Mouse (Mus musculus) kidney, adult 9 months (tissue): ENCODE data around the gene Klhl21.

ENCODE experiments used
- DNase-seq: peaks from one replicate; pipeline ENCODE4 v3.0.0; 2022

Gene Klhl21

DNA sequence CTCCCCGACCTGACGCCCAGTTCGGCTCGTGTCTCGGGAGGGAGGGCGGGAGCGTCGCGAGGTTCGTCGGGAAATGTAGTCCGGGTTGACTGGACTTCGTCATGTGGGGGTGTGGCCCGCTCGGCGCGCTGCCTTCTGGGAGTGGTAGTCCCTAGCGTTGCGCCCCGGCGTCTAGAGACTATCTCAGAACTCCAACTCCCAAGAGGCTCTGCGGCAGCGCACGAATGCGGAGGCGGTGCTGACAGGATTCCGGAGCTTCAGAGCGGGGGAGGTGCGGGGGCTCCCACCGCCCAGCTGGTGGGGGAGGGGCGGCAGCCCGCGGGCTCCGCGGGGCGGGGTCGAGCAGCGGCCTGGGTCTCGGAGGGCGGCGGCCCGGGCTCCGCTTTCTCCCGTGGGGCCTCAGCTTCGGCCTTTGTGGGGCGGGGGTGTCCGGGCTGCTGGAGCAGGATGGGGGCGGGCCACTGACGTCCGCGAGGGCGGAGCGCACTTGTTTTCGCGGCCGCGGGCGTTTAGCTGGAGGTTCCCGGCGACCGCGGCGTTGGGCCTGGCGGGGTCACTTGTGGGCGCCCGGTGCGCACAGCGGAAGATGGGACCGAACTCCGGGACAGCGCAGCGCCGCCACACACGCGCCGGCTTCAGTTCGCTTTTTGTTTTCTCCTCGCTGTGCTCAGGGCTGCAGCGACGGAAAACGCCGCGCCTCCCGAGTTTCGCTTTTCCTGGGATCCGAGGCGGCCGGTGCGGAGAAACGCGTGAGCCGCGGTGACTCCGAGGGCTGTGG lies 12.2 kb upstream of the Klhl21 start, which contains the start of gene Phf13:
Gene Phf13, minus strand, starts transcription at position 86 of the 778 bp plus-strand sequence.
- DNase-seq: peak; percentile 99

DNA sequence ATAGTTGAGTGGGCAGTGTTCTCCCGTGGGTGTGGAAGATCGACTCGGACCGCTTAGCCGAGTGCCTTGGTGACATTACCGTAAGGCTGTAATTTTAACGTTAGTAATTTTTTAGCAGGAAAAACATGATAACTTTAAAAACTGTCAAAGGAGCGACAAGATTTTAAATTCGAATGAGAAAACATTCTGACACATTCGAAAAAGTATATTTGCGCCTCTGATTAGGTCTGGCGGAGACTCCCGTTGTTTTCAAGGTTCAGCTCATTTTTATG lies 11.7 kb upstream of the Klhl21 start:
- DNase-seq: no peak

DNA sequence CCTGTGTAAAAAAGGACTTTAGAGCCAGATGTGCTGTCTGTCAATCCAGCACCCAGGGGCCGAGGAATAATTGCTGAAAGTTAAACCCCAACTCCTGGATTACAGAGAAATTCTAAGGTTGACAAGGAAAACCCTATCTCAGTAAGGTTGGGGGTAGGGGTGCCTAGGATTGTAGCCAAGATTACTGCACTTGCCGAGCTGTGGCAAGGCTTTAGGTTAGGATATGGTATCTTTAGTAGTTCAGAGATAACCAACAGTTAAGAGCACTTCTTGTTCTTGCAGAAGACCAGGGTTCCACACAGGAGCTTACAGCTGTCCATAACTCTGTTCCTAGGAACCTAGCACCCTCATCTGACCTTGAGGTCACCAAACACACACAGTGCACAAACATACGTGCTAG lies 10.9 kb upstream of the Klhl21 start:
- DNase-seq: no peak

DNA sequence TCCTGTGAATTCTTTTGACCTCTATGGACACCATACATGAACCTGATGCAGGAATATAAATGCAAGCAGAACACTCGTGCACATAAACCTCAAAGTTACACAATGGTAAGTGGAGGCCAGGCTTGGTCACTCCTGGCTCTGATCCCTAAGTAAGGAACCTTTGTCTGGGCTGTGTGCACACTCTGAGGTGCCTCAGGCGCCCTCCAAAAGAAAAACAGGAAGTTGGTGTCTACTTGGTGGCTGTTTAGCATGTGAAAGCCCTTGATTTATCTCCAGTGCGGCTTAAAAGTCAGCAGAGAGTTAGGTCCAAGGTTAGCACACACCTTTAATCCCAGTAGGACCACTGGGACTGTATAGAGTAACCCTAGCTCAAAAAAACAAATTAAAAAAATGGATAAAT lies 9.1 kb upstream of the Klhl21 start:
- DNase-seq: no peak

DNA sequence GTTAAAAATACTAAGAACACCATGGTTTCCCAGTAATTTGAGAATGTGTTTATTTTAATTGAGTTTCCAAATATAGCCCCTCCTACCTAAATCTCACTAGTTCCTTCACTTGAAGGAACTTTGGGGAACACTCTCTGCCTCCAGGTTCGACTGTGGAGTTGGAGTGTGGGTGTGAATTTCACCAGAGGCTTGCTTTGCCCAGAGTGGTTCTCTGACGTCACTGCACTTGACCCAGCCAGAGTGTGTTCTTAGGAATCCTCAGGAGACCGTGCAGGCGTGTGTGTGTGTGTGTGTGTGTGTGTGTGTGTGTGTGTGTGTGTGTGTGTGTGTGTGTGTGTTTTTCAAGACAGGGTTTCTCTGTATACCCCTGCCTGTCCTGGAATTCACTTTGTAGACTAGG lies 7.7 kb upstream of the Klhl21 start:
- DNase-seq: no peak

DNA sequence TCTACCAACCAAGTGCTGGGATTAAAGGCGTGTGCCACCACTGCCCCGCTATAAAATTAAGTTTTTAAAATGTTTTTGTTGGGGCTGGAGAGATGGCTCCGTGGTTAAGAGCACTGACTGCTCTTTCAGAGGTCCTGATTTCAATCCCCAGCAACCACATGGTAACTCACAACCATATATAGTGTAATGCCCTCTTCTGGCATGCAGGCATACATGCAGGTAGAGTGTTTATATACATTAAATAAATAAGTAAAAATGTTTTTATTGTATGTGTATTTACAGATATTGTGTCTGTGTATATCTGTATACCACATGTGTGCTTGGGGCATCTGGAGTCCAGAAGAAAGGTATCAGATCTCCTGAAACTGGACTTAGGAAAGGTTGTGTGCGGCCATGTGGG lies 7.3 kb upstream of the Klhl21 start:
- DNase-seq: no peak

DNA sequence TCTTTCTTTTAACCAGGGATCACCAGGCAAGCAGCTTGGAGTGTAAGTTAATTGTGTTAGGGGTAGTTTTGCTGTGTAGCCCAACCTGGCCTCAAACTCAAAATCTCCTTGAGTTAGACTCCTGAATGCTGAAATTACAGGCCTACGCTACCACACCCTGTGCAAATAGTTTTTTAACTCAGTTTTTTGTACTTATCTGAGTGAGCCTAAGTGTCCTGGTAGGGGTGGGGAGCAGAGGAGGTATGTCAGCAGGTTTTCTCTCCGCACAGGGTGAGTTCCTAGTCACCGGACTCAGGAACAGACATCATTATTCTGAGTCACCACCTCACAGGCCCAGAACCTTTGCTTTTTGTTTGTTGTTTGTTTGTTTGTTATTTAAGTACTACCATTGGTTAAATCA lies 6.5 kb upstream of the Klhl21 start:
- no peak for DNase-seq

DNA sequence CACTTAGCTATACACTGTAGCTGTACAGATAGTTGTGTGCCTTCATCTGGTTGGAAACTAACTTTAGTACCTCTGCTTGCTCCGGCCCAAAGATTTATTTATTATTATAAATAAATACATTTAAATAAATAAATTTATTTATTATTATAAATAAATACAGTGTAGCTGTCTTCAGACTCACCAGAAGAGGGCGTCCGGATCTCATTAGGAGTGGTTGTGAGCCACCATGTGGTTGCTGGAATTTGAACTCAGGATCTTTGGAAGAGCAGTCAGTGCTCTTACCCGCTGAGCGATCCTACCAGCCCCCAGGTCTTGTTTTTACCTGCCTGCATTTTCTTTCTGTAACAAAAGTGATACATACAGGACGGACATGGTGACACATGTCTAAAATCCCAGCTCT lies 2.5 kb upstream of the Klhl21 start:
- peak; percentile 36 for DNase-seq

DNA sequence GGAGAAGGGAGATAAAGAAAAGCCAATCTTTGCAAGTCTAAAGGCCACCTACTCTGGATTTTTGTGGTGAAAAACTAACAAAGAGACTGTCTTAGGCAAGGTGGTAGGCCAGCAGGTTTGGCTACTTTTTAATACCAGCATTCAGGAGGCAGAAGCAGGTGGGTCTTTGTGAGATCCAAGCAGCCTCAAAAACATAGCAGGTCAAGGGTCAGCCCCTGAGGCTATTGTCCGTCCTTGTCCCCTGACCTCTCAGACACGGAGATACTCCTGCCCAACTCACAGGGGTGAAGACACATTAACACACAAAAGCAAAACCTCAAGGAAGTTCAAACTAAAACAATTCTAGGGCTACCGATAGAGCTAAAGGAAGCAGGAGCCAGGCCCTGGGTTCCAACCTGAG lies 1.8 kb upstream of the Klhl21 start:
- DNase-seq: peak; percentile 32

DNA sequence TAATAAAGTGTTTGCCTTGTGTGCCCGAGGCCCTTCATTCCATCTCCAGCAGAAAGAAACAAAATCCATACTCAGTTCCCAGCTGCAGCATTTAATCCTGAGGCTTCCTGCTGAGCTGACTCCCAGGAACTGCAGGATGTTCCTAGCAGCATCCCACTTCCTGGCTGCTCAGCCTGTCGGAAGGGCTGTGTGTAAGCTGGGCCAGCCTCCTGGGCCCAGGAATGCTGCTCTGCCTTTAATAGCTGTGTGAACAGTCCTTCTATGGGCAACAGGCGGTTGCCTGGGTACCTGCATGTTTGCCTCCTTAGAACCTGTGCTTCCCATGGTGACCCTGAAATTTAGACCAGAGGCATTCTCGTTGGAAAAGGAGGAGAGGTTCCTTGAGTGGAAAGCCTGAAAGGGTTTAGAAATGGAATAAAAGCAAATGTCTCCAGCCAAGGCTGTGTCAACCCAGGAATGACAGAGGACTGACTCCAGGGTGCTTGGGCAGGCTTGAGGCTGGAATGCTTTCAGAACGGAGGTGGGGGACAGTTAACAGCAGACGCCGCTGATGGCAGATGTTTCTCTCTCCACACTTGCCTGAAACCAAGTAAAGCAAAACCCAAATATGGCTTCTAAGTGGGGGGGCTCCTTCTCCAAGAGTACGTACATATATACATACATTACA lies 989 bp upstream of the Klhl21 start:
- peak; percentile 66 for DNase-seq

DNA sequence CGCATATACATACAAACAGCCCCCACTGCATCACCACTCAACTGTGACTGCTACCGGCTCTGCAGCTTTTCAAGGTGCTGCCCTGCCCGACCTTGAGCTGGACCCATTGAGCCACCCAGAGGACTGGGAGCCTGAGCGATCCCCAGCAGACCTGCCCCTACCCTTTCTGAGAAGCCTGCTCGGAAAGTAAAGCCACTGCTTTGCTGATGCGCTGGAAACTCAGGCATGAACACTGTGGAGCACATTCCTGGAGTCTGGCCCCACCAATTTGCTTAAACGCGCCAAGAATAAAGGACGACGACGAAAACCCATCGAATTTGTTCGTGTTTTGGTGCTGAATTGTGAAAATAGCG lies 479 bp upstream of the Klhl21 start:
- DNase-seq: peak; percentile 51

DNA sequence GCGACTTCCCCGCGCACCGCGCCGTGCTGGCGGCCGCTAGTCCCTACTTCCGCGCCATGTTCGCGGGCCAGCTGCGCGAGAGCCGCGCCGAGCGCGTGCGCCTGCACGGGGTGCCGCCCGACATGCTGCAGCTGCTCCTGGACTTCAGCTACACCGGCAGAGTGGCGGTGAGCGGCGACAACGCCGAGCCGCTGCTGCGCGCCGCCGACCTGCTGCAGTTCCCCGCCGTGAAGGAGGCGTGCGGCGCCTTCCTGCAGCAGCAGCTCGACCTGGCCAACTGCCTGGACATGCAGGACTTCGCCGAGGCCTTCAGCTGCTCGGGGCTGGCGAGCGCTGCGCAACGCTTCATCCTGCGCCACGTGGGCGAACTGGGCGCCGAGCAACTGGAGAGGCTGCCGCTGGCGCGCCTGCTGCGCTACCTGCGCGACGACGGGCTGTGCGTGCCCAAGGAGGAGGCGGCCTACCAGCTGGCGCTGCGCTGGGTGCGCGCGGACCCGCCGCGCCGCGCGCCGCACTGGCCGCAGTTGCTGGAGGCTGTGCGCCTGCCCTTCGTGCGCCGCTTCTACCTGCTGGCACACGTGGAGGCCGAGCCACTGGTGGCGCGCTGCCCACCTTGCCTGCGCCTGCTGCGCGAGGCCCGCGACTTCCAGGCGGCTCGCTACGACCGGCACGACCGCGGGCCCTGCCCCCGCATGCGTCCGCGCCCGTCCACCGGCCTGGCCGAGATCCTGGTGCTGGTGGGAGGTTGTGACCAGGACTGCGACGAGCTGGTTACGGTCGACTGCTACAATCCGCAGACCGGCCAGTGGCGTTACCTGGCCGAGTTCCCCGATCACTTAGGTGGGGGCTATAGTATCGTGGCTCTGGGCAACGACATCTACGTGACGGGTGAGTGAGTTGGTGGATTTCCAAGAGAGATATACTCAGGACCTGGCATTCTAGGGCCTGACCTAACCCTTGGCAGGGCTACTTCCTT lies 761 bp downstream of the Klhl21 start:
- peak; percentile 64 for DNase-seq

DNA sequence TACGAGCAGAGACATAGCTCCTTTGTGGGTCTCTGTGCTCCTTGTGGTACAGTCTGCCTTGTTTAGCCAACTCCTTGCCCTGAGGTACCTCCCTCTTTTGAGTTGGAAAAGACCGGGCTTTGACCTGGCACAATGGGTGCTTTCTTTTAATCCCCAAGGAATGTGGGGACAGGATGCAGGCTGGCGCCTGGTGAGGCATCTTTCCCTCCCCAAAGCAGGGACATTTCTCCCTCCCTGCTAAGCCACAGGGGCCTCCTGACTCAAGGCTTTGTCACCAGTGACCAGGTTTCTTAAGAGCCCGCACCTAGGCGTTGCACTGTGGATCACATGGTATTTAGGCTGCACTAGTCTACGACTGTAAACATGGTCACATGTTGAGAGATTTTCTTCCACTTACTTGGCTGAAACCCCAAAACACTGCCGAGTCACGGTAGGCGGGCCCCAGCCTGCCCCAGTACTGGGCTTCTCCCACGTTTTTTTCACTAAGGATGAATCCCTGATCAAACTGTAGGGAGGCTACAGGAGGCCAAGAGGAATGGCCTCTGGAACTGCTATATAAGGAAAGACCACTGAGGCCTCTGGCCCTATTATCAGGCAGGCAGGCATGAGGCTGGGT lies 1.6 kb downstream of the Klhl21 start:
- peak; percentile 70 for DNase-seq

DNA sequence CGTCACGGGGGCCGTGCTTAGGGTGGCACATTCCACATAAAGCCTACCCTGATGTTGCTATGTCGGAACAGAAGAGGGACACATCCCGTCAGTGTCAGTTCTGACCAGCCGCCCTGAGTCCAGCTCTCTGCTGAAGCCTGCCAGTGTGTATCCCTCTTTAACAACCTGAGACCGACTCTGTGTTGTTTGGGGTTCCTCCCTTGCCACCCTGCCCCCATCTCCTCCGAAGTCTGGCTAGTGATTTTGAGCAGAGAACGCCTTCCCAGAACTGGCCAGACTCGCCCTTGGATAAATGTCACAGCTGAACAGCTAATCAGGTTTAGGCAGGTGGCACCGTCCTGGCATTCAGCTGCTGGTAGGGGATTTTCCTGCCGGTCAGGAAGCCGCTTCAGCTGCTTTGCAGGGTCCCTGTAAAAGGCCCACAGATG lies 2.1 kb downstream of the Klhl21 start:
- peak; percentile 47 for DNase-seq

DNA sequence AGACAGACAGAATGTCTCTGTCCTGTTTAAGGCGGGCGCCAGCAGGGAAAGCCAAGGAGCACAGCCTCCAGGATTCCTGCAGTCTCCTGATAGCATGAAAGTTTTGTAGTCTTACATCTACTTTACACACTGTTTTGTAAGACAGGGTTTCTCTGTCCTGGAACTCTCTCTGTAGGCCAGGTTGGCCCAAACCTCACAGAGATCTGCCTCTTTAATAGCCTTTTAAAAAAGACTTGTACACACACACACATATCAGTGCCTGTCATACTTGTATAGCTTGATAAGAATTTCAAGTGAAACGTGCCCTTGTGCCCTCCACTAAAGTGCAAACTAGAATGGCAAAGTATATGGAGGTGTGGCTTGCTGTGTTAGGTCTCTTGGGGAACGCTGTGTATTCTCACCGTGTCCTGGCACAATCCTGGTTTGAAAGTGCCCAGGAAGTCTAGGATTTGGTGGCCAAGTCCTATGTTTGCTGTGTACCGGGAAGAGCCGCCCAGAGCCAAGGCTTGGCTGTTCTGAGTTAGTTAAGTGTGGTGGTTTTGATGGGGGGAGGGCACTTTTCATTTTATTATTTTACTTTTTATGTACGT lies 2.7 kb downstream of the Klhl21 start:
- DNase-seq: no peak

DNA sequence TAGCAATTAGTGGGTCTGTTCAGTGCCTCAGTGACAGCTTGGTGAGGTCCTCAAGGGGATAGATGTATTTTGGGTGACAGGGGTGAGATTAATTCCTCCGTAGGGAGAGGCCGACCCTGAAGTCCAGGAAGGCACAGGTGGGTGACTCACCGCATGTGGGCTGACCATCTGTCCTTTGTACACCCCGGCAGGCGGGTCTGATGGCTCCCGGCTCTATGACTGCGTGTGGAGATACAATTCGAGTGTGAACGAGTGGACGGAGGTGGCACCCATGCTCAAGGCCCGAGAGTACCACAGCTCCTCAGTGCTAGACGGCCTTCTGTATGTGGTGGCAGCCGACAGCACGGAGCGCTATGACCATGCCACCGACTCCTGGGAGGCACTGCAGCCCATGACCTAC lies 3.5 kb downstream of the Klhl21 start:
- DNase-seq: no peak

DNA sequence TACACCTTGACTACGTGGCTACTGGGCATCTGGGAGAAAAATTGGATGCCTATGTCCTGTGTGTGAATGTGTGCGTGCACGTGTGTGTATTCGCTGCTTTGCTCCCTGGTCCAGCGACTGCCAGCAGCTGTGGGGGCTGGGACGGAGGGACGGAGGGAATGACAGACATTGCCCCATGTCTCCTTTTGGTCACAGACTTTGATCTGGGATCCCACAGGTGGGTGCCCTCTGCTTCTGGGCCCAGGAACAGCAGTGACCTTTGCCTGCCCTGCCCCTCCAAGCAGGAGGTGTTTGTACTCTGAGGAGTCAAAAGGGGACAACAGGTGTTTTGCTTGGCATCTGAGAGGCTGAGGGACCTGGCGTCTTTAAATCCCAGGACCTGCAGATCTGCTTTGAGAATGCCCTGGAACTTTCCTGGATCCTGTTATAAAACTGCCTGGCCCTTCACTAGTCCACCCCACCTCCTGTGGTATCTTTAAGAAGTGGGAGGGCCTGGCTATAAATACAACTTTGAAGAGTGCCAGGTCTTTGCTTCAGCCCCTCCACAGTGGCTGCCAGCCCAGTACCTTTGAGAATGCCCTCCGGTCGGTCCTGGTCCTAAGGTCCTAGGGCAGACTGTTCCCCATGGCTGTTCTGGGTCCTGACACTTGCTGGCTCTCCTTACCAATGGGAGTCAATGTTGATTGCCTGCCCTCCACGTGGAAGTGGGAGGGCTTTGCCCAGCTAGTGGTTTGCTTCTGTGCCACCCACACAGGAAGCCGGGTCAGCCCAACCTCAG lies 4.6 kb downstream of the Klhl21 start:
- DNase-seq: peak; percentile 87

DNA sequence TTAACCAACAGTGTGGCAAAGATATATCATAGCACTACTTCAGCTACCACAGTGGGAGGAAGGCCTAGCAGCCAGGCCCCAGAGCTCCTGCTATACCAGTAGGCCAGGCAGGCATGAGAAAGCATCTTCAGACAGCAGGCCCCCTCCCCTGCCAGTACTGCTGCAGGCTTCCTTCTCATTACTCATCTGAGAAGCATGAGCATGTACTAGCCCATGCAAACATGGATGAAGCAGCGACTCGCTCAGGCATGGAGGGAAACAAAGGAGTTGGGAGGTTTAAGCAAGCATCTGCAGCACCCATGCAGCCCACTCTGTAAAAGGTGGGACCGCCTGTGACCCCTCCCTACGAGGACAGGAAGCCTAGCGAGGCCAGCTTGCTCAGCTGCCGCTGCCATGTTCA lies 10.5 kb downstream of the Klhl21 start:
- no peak for DNase-seq

DNA sequence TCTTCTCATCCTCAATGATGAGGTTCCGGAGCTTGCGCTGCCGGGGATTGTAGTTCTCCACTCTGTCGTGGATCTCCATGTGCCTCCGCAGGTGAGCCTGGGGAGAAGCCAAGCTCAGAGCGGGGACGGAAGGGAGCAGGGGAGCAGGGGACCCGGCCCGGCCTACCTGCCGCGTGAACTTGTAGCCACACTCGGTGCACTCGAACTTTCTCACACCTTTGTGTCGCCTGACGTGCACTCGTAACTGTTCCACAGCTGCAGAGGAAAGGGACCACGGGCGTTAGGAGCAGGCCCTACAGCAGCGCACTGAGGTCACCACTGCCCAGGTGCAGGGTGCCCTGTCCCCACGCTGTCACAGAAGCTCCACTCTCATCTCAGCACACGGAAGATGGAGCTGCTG lies 11.4 kb downstream of the Klhl21 start:
- DNase-seq: no peak

DNA sequence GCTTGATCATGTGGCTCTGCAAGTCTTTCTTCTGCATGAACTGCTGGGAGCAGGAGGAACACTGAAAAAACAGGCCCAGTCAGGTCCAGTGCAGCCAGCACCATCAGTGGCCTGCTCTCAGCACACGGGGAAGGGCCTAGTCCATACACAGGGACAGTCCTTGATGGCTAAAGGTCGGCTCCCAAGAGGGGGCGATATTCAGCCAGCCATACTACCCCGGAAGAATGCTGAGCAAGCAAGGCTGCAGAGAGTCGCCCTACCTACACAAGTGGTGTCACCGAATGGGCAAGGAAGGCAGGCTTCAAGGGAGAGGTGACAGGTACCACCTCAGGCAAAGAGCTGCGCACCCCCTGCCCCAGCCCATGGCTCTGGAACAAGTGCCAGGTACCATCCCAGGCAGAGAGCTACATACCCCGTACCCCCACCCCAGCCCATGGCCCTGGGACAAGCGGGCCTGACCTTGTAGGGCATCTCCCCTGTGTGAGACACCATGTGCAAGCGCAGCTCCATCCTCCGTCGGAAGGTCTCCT lies 13.0 kb downstream of the Klhl21 start:
- no peak for DNase-seq

DNA sequence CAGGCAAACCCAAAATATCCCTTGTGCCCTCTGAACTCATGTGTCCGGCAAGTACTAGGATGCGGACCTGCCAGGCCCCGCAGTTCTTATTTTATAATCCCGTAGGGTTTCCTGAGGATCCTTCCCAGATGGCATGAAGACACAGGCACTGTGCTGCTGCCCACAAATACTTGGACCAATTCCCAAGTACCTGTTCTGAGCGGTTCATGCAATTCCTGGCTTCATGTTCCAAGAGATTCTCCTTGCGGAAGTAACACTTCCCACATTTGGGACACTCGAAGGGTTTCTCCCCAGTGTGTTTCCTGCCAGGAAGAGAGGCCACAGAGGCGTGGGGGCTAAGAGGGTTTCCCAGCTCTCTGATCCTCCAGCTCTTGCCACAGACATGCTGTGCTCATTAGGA lies 13.9 kb downstream of the Klhl21 start:
- DNase-seq: no peak

DNA sequence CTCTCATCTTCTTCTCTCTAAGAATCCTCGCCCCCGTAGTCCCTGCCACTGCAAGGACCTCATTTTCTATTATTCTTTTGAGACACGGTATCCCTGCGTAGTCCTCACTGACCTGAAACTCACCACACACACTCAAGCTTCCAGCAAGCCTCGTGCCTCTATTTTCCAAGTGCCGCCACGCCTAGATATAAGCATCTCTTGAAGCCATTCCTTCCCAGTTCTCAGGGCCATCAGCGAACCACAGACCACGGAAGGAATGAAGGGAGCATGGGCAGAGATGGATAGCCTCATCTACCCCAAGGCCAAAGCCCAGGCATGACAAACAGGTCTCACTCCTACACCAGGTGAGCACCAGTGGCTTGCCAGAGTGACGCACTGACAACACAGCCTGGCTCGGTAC lies 15.9 kb downstream of the Klhl21 start:
- no peak for DNase-seq
